Mouse (Mus musculus) forebrain, embryonic 15.5 days (tissue): Measurements from ENCODE around the gene Runx1. TPM values are rescaled to one million over a fixed set of nuclear protein-coding genes. Genes with fewer than 3 reads are reported as not detected.

Experiments
- ATAC-seq: fragments of 200-750 bp; cut with Nextera tagmentation; replicated peaks from 2 replicates; pipeline ENCODE4 v1.8.0; 2017; ENCODE audit warnings: mild to moderate bottlenecking, moderate TSS enrichment, moderate library complexity
- H3K27ac ChIP-seq: fragments of 300-500 bp; sonication (generic); replicated peaks from 2 replicates; pipeline ENCODE4 v1.5.1; 2015; ENCODE audit warnings: mild to moderate bottlenecking, inconsistent platforms
- H3K27me3 ChIP-seq: fragments of 300-500 bp; sonication (generic); 2 replicates; pipeline ENCODE4 v1.6.1; 2015; ENCODE audit warnings: inconsistent platforms
- H3K36me3 ChIP-seq: fragments of 300-500 bp; sonication (generic); 2 replicates; pipeline ENCODE4 v1.6.1; 2015; ENCODE audit warnings: mild to moderate bottlenecking, inconsistent platforms
- H3K4me1 ChIP-seq: fragments of 300-500 bp; sonication (generic); 2 replicates; pipeline ENCODE4 v1.6.1; 2015; ENCODE audit warnings: inconsistent platforms
- H3K4me2 ChIP-seq: fragments of 300-500 bp; sonication (generic); replicated peaks from 2 replicates; pipeline ENCODE4 v1.6.1; 2015; ENCODE audit warnings: mild to moderate bottlenecking, inconsistent platforms
- H3K4me3 ChIP-seq: fragments of 300-500 bp; sonication (generic); 2 replicates; pipeline ENCODE4 v1.5.1; 2015; ENCODE audit warnings: mild to moderate bottlenecking, inconsistent platforms
- H3K9ac ChIP-seq: fragments of 300-500 bp; sonication (generic); replicated peaks from 2 replicates; pipeline ENCODE4 v1.6.1; 2015; ENCODE audit warnings: mild to moderate bottlenecking, inconsistent platforms
- H3K9me3 ChIP-seq: fragments of 300-500 bp; sonication (generic); 2 replicates; pipeline ENCODE4 v1.6.1; 2016; ENCODE audit warnings: inconsistent platforms
- WGBS: fragments of 180-500 bp; shearing (Covaris S2); methylation state at CpG from one replicate; pipeline ENCODE4 v1.1.7; 2015; ENCODE audit warnings: mixed read lengths; 5-methylcytosine and 5-hydroxymethylcytosine counted together
- polyA plus RNA-seq: library from polyadenylated mRNA; unstranded; fragments of >200 nt; fragmentation: Nextera tagmentation; extraction: Ambion mirVana; gene quantifications from 2 replicates; pipeline ENCODE4 v1.2.1, GENCODE M21; 2015

The Runx1 gene
- polyA plus RNA-seq, 1 experiment from 2014 or later: 0.39 TPM

GRCm38 (mm10) chr16:92608180-92608960 is 217.6 kb downstream of the Runx1 start:
- no peak for ATAC-seq
- Histone ChIP-seq H3K27me3 (peaks cover 58% of the 10 kb centered on the region), H3K9ac (no peak overlapping the region), H3K4me2 (0 out of 2 replicates have a peak overlapping the region, but pooled peaks have one; percentile 9), H3K27ac (no peak overlapping the region), H3K4me1 (peaks cover 33% of the 10 kb centered on the region), H3K9me3 (no peaks in the 10 kb centered on the region), H3K36me3 (no peaks in the 10 kb centered on the region), H3K4me3 (no peak overlapping the region)
- 16% methylated on average over 14 of the region's 14 CpGs for WGBS

- H3K4me2 ChIP-seq: no peak overlapping the region
Observed at GRCm38 (mm10) chr16:92606491-92606965, 219.4 kb downstream of the Runx1 start.

GRCm38 (mm10) chr16:92605606-92606490 is 220.1 kb downstream of the Runx1 start:
- no peaks in the 10 kb centered on the region for H3K36me3 ChIP-seq
- H3K27ac ChIP-seq: no peak overlapping the region
- peak overlapping the region; percentile 43 for H3K4me3 ChIP-seq
- H3K4me1 ChIP-seq: peaks cover 33% of the 10 kb centered on the region
- H3K27me3 ChIP-seq: peaks cover 52% of the 10 kb centered on the region
- no peaks in the 10 kb centered on the region for H3K9me3 ChIP-seq
- peak; percentile 45 for ATAC-seq
- peak overlapping the region; percentile 22 for H3K9ac ChIP-seq
- peak overlapping the region; percentile 63 for H3K4me2 ChIP-seq
- WGBS: 9% methylated on average over 61 of the region's 64 CpGs

More at GRCm38 (mm10) chr16:92606491-92606965, 219.4 kb downstream of the Runx1 start:
- Histone ChIP-seq H3K27ac (no peak overlapping the region), H3K36me3 (no peaks in the 10 kb centered on the region), H3K9ac (no peak overlapping the region), H3K27me3 (peaks cover 53% of the 10 kb centered on the region), H3K4me3 (no peak overlapping the region), H3K4me1 (peaks cover 33% of the 10 kb centered on the region), H3K9me3 (no peaks in the 10 kb centered on the region)
- ATAC-seq: peak; percentile 35
- 79% methylated on average over 7 of the region's 7 CpGs for WGBS

- 85% methylated on average over 11 of the region's 11 CpGs for WGBS
- Histone ChIP-seq H3K27me3 (peaks cover 39% of the 10 kb centered on the region), H3K4me3 (no peak overlapping the region), H3K27ac (no peak overlapping the region), H3K9ac (no peak overlapping the region), H3K4me2 (no peak overlapping the region), H3K4me1 (peaks cover 7% of the 10 kb centered on the region), H3K9me3 (no peaks in the 10 kb centered on the region), H3K36me3 (no peaks in the 10 kb centered on the region)
- no peak for ATAC-seq
Observed at GRCm38 (mm10) chr16:92602504-92602903, 223.4 kb downstream of the Runx1 start.

GRCm38 (mm10) chr16:92601270-92601826 is 224.6 kb downstream of the Runx1 start:
- H3K9me3 ChIP-seq: no peaks in the 10 kb centered on the region
- H3K4me2 ChIP-seq: no peak overlapping the region
- H3K27ac ChIP-seq: no peak overlapping the region
- H3K4me3 ChIP-seq: no peak overlapping the region
- H3K4me1 ChIP-seq: peaks cover 7% of the 10 kb centered on the region
- no peak overlapping the region for H3K9ac ChIP-seq
- peaks cover 28% of the 10 kb centered on the region for H3K27me3 ChIP-seq
- 87% methylated on average over 9 of the region's 9 CpGs for WGBS
- no peaks in the 10 kb centered on the region for H3K36me3 ChIP-seq
- no peak for ATAC-seq

GRCm38 (mm10) chr16:92599451-92599850 is 226.5 kb downstream of the Runx1 start:
- no peak overlapping the region for H3K4me3 ChIP-seq
- H3K27me3 ChIP-seq: peaks cover 13% of the 10 kb centered on the region
- no peaks in the 10 kb centered on the region for H3K4me1 ChIP-seq
- no peak overlapping the region for H3K4me2 ChIP-seq
- H3K9ac ChIP-seq: no peak overlapping the region
- no peaks in the 10 kb centered on the region for H3K36me3 ChIP-seq
- H3K27ac ChIP-seq: no peak overlapping the region
- H3K9me3 ChIP-seq: no peaks in the 10 kb centered on the region
- ATAC-seq: no peak
- 51% methylated on average over 11 of the region's 11 CpGs for WGBS

- Histone ChIP-seq H3K9me3 (no peaks in the 10 kb centered on the region), H3K4me3 (no peak overlapping the region), H3K27me3 (peaks cover 3% of the 10 kb centered on the region; the same call in 1 of the 2 replicates), H3K4me2 (no peak overlapping the region), H3K27ac (no peak overlapping the region), H3K9ac (no peak overlapping the region), H3K36me3 (no peaks in the 10 kb centered on the region), H3K4me1 (no peaks in the 10 kb centered on the region)
- WGBS: 54% methylated on average over 11 of the region's 11 CpGs
- ATAC-seq: no peak
Observed at GRCm38 (mm10) chr16:92597655-92598054, 228.3 kb downstream of the Runx1 start.

GRCm38 (mm10) chr16:92592207-92592606 is 233.7 kb downstream of the Runx1 start:
- 57% methylated on average over 6 of the region's 6 CpGs for WGBS
- Histone ChIP-seq H3K27ac (no peak overlapping the region), H3K9me3 (no peaks in the 10 kb centered on the region), H3K4me2 (no peak overlapping the region), H3K36me3 (no peaks in the 10 kb centered on the region), H3K9ac (no peak overlapping the region), H3K4me3 (no peak overlapping the region), H3K27me3 (no peaks in the 10 kb centered on the region), H3K4me1 (peaks cover 4% of the 10 kb centered on the region; the same call in 1 of the 2 replicates)
- no peak for ATAC-seq

- H3K27me3 ChIP-seq: no peaks in the 10 kb centered on the region
- no peak for ATAC-seq
- H3K4me2 ChIP-seq: no peak overlapping the region
- no peak overlapping the region for H3K9ac ChIP-seq
- H3K4me1 ChIP-seq: peaks cover 4% of the 10 kb centered on the region; the same call in 1 of the 2 replicates
- H3K4me3 ChIP-seq: no peak overlapping the region
- no peaks in the 10 kb centered on the region for H3K36me3 ChIP-seq
- no peak overlapping the region for H3K27ac ChIP-seq
- H3K9me3 ChIP-seq: no peaks in the 10 kb centered on the region
- 95% methylated on average over 6 of the region's 6 CpGs for WGBS
Observed at GRCm38 (mm10) chr16:92591783-92592182, 234.2 kb downstream of the Runx1 start.

GRCm38 (mm10) chr16:92587836-92588235 is 238.1 kb downstream of the Runx1 start:
- H3K27me3 ChIP-seq: no peaks in the 10 kb centered on the region
- no peak overlapping the region for H3K4me2 ChIP-seq
- WGBS: 90% methylated on average over 4 of the region's 4 CpGs
- no peak overlapping the region for H3K9ac ChIP-seq
- no peaks in the 10 kb centered on the region for H3K9me3 ChIP-seq
- no peaks in the 10 kb centered on the region for H3K36me3 ChIP-seq
- H3K27ac ChIP-seq: no peak overlapping the region
- ATAC-seq: no peak
- peaks cover 4% of the 10 kb centered on the region; the same call in 1 of the 2 replicates for H3K4me1 ChIP-seq
- no peak overlapping the region for H3K4me3 ChIP-seq

- Histone ChIP-seq H3K27me3 (no peaks in the 10 kb centered on the region), H3K27ac (no peak overlapping the region), H3K9me3 (no peaks in the 10 kb centered on the region), H3K4me3 (no peak overlapping the region), H3K9ac (no peak overlapping the region), H3K4me1 (no peaks in the 10 kb centered on the region), H3K4me2 (no peak overlapping the region), H3K36me3 (no peaks in the 10 kb centered on the region)
- WGBS: 86% methylated on average over 10 of the region's 10 CpGs
- no peak for ATAC-seq
Observed at GRCm38 (mm10) chr16:92581767-92582166, 244.2 kb downstream of the Runx1 start.

- Histone ChIP-seq H3K27ac (no peak overlapping the region), H3K4me2 (no peak overlapping the region), H3K36me3 (no peaks in the 10 kb centered on the region), H3K4me3 (no peak overlapping the region), H3K4me1 (no peaks in the 10 kb centered on the region), H3K9me3 (no peaks in the 10 kb centered on the region), H3K9ac (no peak overlapping the region), H3K27me3 (no peaks in the 10 kb centered on the region)
- no peak for ATAC-seq
- WGBS: 76% methylated on average over 10 of the region's 10 CpGs
Observed at GRCm38 (mm10) chr16:92580981-92581380, 245.0 kb downstream of the Runx1 start.
